Mouse (Mus musculus) spleen, adult 18-20 months (tissue): ENCODE measurements around the gene Grip1.

ENCODE experiments used
- DNase-seq, 2 experiments: peaks; one replicate each; pipeline ENCODE4 v3.0.0; 2022; ENCODE audit warnings: mixed read lengths in 2 of 2

The Grip1 gene

GRCm38 (mm10) chr10:119778871-119779270 is 325.2 kb downstream of the Grip1 start:
- DNase-seq, result no peak

GRCm38 (mm10) chr10:119779657-119780056 is 326.0 kb downstream of the Grip1 start:
- no peak for DNase-seq

- no peak for DNase-seq
Measured at GRCm38 (mm10) chr10:119790507-119790906, 336.9 kb downstream of the Grip1 start.

GRCm38 (mm10) chr10:119802421-119802820 is 348.8 kb downstream of the Grip1 start:
- no peak for DNase-seq

GRCm38 (mm10) chr10:119803633-119804422 is 350.2 kb downstream of the Grip1 start:
- DNase-seq, result no peak

GRCm38 (mm10) chr10:119804423-119804814 is 350.8 kb downstream of the Grip1 start:
- no peak for DNase-seq

GRCm38 (mm10) chr10:119805082-119805481 is 351.5 kb downstream of the Grip1 start:
- DNase-seq, result no peak

- DNase-seq, result no peak
Measured at GRCm38 (mm10) chr10:119806151-119806550, 352.5 kb downstream of the Grip1 start.

- no peak for DNase-seq
Measured at GRCm38 (mm10) chr10:119808384-119808783, 354.8 kb downstream of the Grip1 start.

GRCm38 (mm10) chr10:119814087-119814486 is 360.5 kb downstream of the Grip1 start:
- no peak for DNase-seq

- DNase-seq, result no peak
Measured at GRCm38 (mm10) chr10:119816001-119816400, 362.4 kb downstream of the Grip1 start.

- DNase-seq, result no peak
Measured at GRCm38 (mm10) chr10:119818381-119818780, 364.8 kb downstream of the Grip1 start.

- no peak for DNase-seq
Measured at GRCm38 (mm10) chr10:119819102-119819681, 365.6 kb downstream of the Grip1 start.

GRCm38 (mm10) chr10:119819740-119820139 is 366.1 kb downstream of the Grip1 start:
- no peak for DNase-seq

- DNase-seq, result no peak
Measured at GRCm38 (mm10) chr10:119820428-119820827, 366.8 kb downstream of the Grip1 start.

- DNase-seq, result no peak
Measured at GRCm38 (mm10) chr10:119823691-119824090, 370.1 kb downstream of the Grip1 start.

GRCm38 (mm10) chr10:119824521-119824920 is 370.9 kb downstream of the Grip1 start:
- DNase-seq, result no peak

GRCm38 (mm10) chr10:119830388-119830956 is 376.8 kb downstream of the Grip1 start:
- no peak for DNase-seq

- no peak for DNase-seq
Measured at GRCm38 (mm10) chr10:119831086-119831485, 377.5 kb downstream of the Grip1 start.

- DNase-seq, result no peak
Measured at GRCm38 (mm10) chr10:119833334-119833733, 379.7 kb downstream of the Grip1 start.

GRCm38 (mm10) chr10:119834122-119834521 is 380.5 kb downstream of the Grip1 start:
- DNase-seq, result no peak

- no peak for DNase-seq
Measured at GRCm38 (mm10) chr10:119839645-119840044, 386.0 kb downstream of the Grip1 start.

GRCm38 (mm10) chr10:119842004-119842403 is 388.4 kb downstream of the Grip1 start:
- no peak for DNase-seq
